In genomic region chr3:39276897-39277296, GRCm38 (mm10) we compare ENCODE assay signal across 20 mouse cellular contexts.
"Had no signal": no experiment of that assay in that cellular context is flagged by ENCODE, and none has a peak within 500 bp of the region (broad histone marks: within the 10 kb centered on the region; RNA-seq: fewer than 3 reads in every experiment).

No protein-coding gene starts in this region.

- DNase-seq: kidney, adult 18-20 months; kidney, adult 9 months; kidney, postnatal 14 days; kidney, postnatal 4 days; layer of hippocampus, adult 9-11 months; liver; lung, adult 18-20 months; lung, postnatal 10 days; lung, postnatal 36 days; thymus, adult 18-20 months; thymus, postnatal 36 days had no signal

- H3K27me3 ChIP-seq: liver, embryonic 12.5 days; liver, embryonic 15.5 days; lung, embryonic 15.5 days; megakaryocyte, embryonic 14.5 days; midbrain, embryonic 12.5 days; neural tube, embryonic 12.5 days had no signal

- H3K9me3 ChIP-seq: limb, embryonic 10.5 days; limb, embryonic 13.5 days; liver, embryonic 12.5 days; liver, embryonic 15.5 days; lung, embryonic 15.5 days; midbrain, embryonic 12.5 days; neural tube, embryonic 12.5 days had no signal

- H3K36me3 ChIP-seq: limb, embryonic 10.5 days; limb, embryonic 13.5 days; liver, embryonic 12.5 days; liver, embryonic 15.5 days; lung, embryonic 15.5 days; midbrain, embryonic 12.5 days; neural tube, embryonic 12.5 days had no signal

- ATAC-seq: liver, embryonic 12.5 days had no signal

- H3K27ac ChIP-seq: layer of hippocampus, adult 2 months; limb, embryonic 10.5 days; limb, embryonic 13.5 days; liver, embryonic 12.5 days; liver, embryonic 15.5 days; lung, embryonic 15.5 days; midbrain, embryonic 12.5 days; neural tube, embryonic 12.5 days had no signal

- H3K9ac ChIP-seq: limb, embryonic 13.5 days; liver, embryonic 12.5 days; liver, embryonic 15.5 days; lung, embryonic 15.5 days; midbrain, embryonic 12.5 days; neural tube, embryonic 12.5 days had no signal

- H3K4me1 ChIP-seq: liver, embryonic 12.5 days; liver, embryonic 15.5 days; lung, embryonic 15.5 days; megakaryocyte, embryonic 14.5 days; midbrain, embryonic 12.5 days had no signal

- H3K4me3 ChIP-seq: layer of hippocampus, adult 2 months; limb, embryonic 10.5 days; limb, embryonic 13.5 days; liver, embryonic 12.5 days; liver, embryonic 15.5 days; lung, embryonic 15.5 days; megakaryocyte, embryonic 14.5 days; midbrain, embryonic 12.5 days; neural tube, embryonic 12.5 days had no signal

- H3K4me2 ChIP-seq: limb, embryonic 13.5 days; liver, embryonic 12.5 days; liver, embryonic 15.5 days; lung, embryonic 15.5 days; midbrain, embryonic 12.5 days; neural tube, embryonic 12.5 days had no signal
